In the genomic region with DNA sequence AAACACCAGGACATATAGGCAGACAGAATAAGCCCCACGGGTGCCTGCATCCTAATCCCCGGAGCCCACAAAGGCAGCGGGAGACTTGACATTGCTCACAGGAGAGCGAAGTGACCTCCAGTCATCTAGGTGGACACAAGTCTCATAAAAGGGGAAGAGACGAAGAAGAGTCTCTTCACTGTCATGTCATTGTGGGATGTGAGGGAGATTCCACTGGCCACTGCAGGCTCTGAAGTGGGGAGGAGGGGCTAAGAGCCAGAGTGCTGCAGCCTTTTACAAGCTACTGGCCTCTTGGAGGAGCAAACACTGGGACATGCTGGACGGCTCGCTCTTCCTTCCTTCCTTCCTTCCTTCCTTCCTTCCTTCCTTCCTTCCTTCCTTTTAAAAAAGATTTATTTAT, we compare ENCODE assay signal across 14 mouse cellular contexts. TPM values are rescaled to one million over a fixed set of nuclear protein-coding genes. Genes with fewer than 3 reads are reported as not detected.
DNase-seq lines count a peak whose midpoint lies in the region; ATAC-seq and TF ChIP-seq lines count a peak whose summit lies in the region.
"Had no signal": no experiment of that assay in that cellular context is flagged by ENCODE, and none has a peak within 500 bp of the region (broad histone marks: within the 10 kb centered on the region; RNA-seq: fewer than 3 reads in every experiment).

No protein-coding gene starts in this region.

- no peak for ATAC-seq in CD4-positive, CD25-positive, alpha-beta regulatory T cell, adult 4 months
- ATAC-seq in hindbrain, embryonic 13.5 days (ENCODE audit: low FRiP score), result no peak
- no peak for ATAC-seq in hindbrain, embryonic 12.5 days (ENCODE audit: low FRiP score)
- no peak for ATAC-seq in lung, embryonic 14.5 days (ENCODE audit: insufficient read depth)
- peak; percentile 51 for ATAC-seq in monocyte, adult 5-6 weeks (replicated peaks; ENCODE audit: insufficient number of reproducible peaks, low FRiP score, low TSS enrichment, poor library complexity, severe bottlenecking)
- ATAC-seq in frontal cortex, adult (ENCODE audit: low TSS enrichment), result no peak

- no peak overlapping the region for H3K4me2 ChIP-seq in hindbrain, embryonic 13.5 days
- H3K4me2 ChIP-seq in hindbrain, embryonic 12.5 days (replicated peaks), result no peak overlapping the region
- H3K4me2 ChIP-seq in lung, embryonic 14.5 days, result no peak overlapping the region

- no peak for TF ChIP-seq CTCF in lung, embryonic 14.5 days (IDR thresholded peaks at IDR 0.05; ENCODE audit: low read depth)

- DNase-seq in CD4-positive, CD25-positive, alpha-beta regulatory T cell, adult 2 months (ENCODE audit: low read depth, low spot score), result peak; percentile 33
- DNase-seq in lung, embryonic 14.5 days, result no peak
- no peak for DNase-seq in lung, postnatal 25 days (ENCODE audit: low spot score)
- DNase-seq: adrenal gland, postnatal 36 days; cerebellum, adult 18-20 months; gastrocnemius, postnatal 14 days; kidney, adult 9 months; spleen, adult 18-20 months had no signal

- H3K9me3 ChIP-seq in hindbrain, embryonic 13.5 days, result no peaks in the 10 kb centered on the region
- no peaks in the 10 kb centered on the region for H3K9me3 ChIP-seq in hindbrain, embryonic 12.5 days (replicated peaks)
- H3K9me3 ChIP-seq in lung, embryonic 14.5 days (ENCODE audit: low read depth, low read length), result no peaks in the 10 kb centered on the region
- H3K9me3 ChIP-seq: midbrain, embryonic 10.5 days had no signal

- H3K9ac ChIP-seq in hindbrain, embryonic 13.5 days, result no peak overlapping the region
- H3K9ac ChIP-seq in hindbrain, embryonic 12.5 days, result no peak overlapping the region
- H3K9ac ChIP-seq in lung, embryonic 14.5 days, result no peak overlapping the region

- H3K36me3 ChIP-seq in hindbrain, embryonic 13.5 days, result no peaks in the 10 kb centered on the region
- no peaks in the 10 kb centered on the region for H3K36me3 ChIP-seq in hindbrain, embryonic 12.5 days
- H3K36me3 ChIP-seq in lung, embryonic 14.5 days (ENCODE audit: insufficient read depth), result no peaks in the 10 kb centered on the region
- H3K36me3 ChIP-seq: midbrain, embryonic 10.5 days had no signal

- H3K4me1 ChIP-seq in hindbrain, embryonic 13.5 days (replicated peaks), result peaks cover 28% of the 10 kb centered on the region
- peaks cover 29% of the 10 kb centered on the region for H3K4me1 ChIP-seq in hindbrain, embryonic 12.5 days
- peaks cover 14% of the 10 kb centered on the region for H3K4me1 ChIP-seq in lung, embryonic 14.5 days (ENCODE audit: insufficient read depth)

- no peak overlapping the region for H3K4me3 ChIP-seq in hindbrain, embryonic 13.5 days
- H3K4me3 ChIP-seq in hindbrain, embryonic 12.5 days, result no peak overlapping the region
- no peak overlapping the region for H3K4me3 ChIP-seq in lung, embryonic 14.5 days (ENCODE audit: low read depth, low read length)
- H3K4me3 ChIP-seq: midbrain, embryonic 10.5 days had no signal

- H3K27me3 ChIP-seq in hindbrain, embryonic 13.5 days, result no peaks in the 10 kb centered on the region
- H3K27me3 ChIP-seq in hindbrain, embryonic 12.5 days, result no peaks in the 10 kb centered on the region
- H3K27me3 ChIP-seq in lung, embryonic 14.5 days (ENCODE audit: insufficient read depth, low read length), result no peaks in the 10 kb centered on the region

- 83% methylated on average over 7 of the region's 7 CpGs for WGBS in hindbrain, embryonic 13.5 days
- 85% methylated on average over 7 of the region's 7 CpGs for WGBS in hindbrain, embryonic 12.5 days
- 59% methylated on average over 7 of the region's 7 CpGs for WGBS in lung, embryonic 14.5 days

- peak overlapping the region; percentile 2; the same call in 1 of the 2 replicates for H3K27ac ChIP-seq in hindbrain, embryonic 13.5 days
- no peak overlapping the region for H3K27ac ChIP-seq in hindbrain, embryonic 12.5 days
- peak overlapping the region; percentile 42; the same call in 1 of the 2 replicates for H3K27ac ChIP-seq in lung, embryonic 14.5 days (ENCODE audit: low read depth)
- H3K27ac ChIP-seq: midbrain, embryonic 10.5 days had no signal

RNA-seq across cellular contexts. Expression of gene Cyth1, which starts 13.5 kb away (rescaled TPM):
- 10 to 100 TPM; 34.7 to 59.5 TPM for polyA plus RNA-seq in CD4-positive, CD25-positive, alpha-beta regulatory T cell, adult 4 months (2017; shearing (Covaris generic))
- 24.0 and 24.4 TPM in 2 replicates for polyA plus RNA-seq in hindbrain, embryonic 13.5 days (2015; fragmentation: Nextera tagmentation; extraction: Ambion mirVana)
- 29.0 and 33.5 TPM in 2 replicates for polyA plus RNA-seq in hindbrain, embryonic 12.5 days (2016; fragmentation: Nextera tagmentation; extraction: Ambion mirVana)
- 10.5 and 11.5 TPM in 2 replicates for polyA plus RNA-seq in lung, embryonic 14.5 days (2014; fragmentation: Nextera tagmentation; extraction: Ambion mirVana)
- total RNA-seq in monocyte, adult 5-6 weeks (2017), result 110 to 193 TPM (median 136 TPM) in 3 replicates

RNA-seq across cellular contexts. Expression of gene Usp36, which starts 55.1 kb away (rescaled TPM):
- 10 to 100 TPM; 21.1 to 33.0 TPM for polyA plus RNA-seq in CD4-positive, CD25-positive, alpha-beta regulatory T cell, adult 4 months (2017; shearing (Covaris generic))
- 16.0 and 17.6 TPM in 2 replicates for polyA plus RNA-seq in hindbrain, embryonic 13.5 days (2015; fragmentation: Nextera tagmentation; extraction: Ambion mirVana)
- 17.1 and 19.9 TPM in 2 replicates for polyA plus RNA-seq in hindbrain, embryonic 12.5 days (2016; fragmentation: Nextera tagmentation; extraction: Ambion mirVana)
- 18.7 and 19.9 TPM in 2 replicates for polyA plus RNA-seq in lung, embryonic 14.5 days (2014; fragmentation: Nextera tagmentation; extraction: Ambion mirVana)
- total RNA-seq in monocyte, adult 5-6 weeks (2017), result 13.1 to 29.6 TPM (median 14.8 TPM) in 3 replicates
